Mouse (Mus musculus): ENCODE data around the gene Ajm1. TPM values are rescaled to one million over a fixed set of nuclear protein-coding genes. Genes with fewer than 3 reads are reported as not detected.
A peak's percentile ranks its signal among the peaks of the same experiment; 100 is the strongest.

Ajm1 gene
- total RNA-seq (2014; fragmentation: Nextera tagmentation), result 0.63 and 1.1 TPM in 2 replicates
- total RNA-seq (2017), result 0.05 TPM in 1 of 2 replicates, not detected in the other
- 0.32 and 0.35 TPM in 2 replicates for polyA plus RNA-seq (2012)

GRCm38 (mm10) chr2:25581294-25581864 is at the start of gene Ajm1:
Ajm1 (minus strand) TSS chr2:25581757.
- H3K4me1 ChIP-seq (ENCODE audit: insufficient read depth, low read depth, low read length), result peaks cover 28% of the 10 kb centered on the region

GRCm38 (mm10) chr2:25628738-25629137 is 47.2 kb upstream of the Ajm1 start:
- DNase-seq (ENCODE audit: low spot score) (no peak), ATAC-seq (ENCODE audit: extremely low read depth, insufficient number of reproducible peaks, low FRiP score, poor library complexity, severe bottlenecking) (no peak)
- H3K36me3 ChIP-seq (replicated peaks), result no peaks in the 10 kb centered on the region
- TF ChIP-seq CTCF (IDR thresholded peaks at IDR 0.05; ENCODE audit: low read depth, low read length) (no peak), POLR2AphosphoS5 (IDR thresholded peaks at IDR 0.05; ENCODE audit: insufficient replicate concordance, low read depth, low read length) (no peak), GATA1 (IDR thresholded peaks at IDR 0.05; ENCODE audit: borderline replicate concordance, low read length) (no peak), GATA2 (IDR thresholded peaks at IDR 0.05; ENCODE audit: borderline replicate concordance, low read depth, low read length) (no peak), TAL1 (conservative IDR thresholded peaks at IDR 0.05; ENCODE audit: low read depth, low read length) (no peak)
- no peaks in the 10 kb centered on the region for H3K4me1 ChIP-seq (ENCODE audit: insufficient read depth, low read depth, low read length)
- no peaks in the 10 kb centered on the region for H3K9me3 ChIP-seq (replicated peaks)
- peaks cover 44% of the 10 kb centered on the region for H3K27me3 ChIP-seq (ENCODE audit: insufficient read depth, low read length)
- H3K4me3 ChIP-seq (ENCODE audit: low read depth, low read length), result no peak overlapping the region

More at GRCm38 (mm10) chr2:25581294-25581864, at the start of gene Ajm1:
- ATAC-seq (ENCODE audit: extremely low read depth, insufficient number of reproducible peaks, low FRiP score, poor library complexity, severe bottlenecking) (no peak), DNase-seq (ENCODE audit: low spot score) (peak; percentile 75)
- H3K9me3 ChIP-seq (replicated peaks), result peaks cover 43% of the 10 kb centered on the region
- TF ChIP-seq POLR2AphosphoS5 (IDR thresholded peaks at IDR 0.05; ENCODE audit: insufficient replicate concordance, low read depth, low read length), result no peak
- TF ChIP-seq GATA1 (IDR thresholded peaks at IDR 0.05; ENCODE audit: borderline replicate concordance, low read length), result no peak
- no peak for TF ChIP-seq GATA2 (IDR thresholded peaks at IDR 0.05; ENCODE audit: borderline replicate concordance, low read depth, low read length)
- TF ChIP-seq CTCF (IDR thresholded peaks at IDR 0.05; ENCODE audit: low read depth, low read length), result peak; percentile 79
- peaks cover 46% of the 10 kb centered on the region for H3K36me3 ChIP-seq (replicated peaks)
- H3K27me3 ChIP-seq (ENCODE audit: insufficient read depth, low read length), result peaks cover 4% of the 10 kb centered on the region; the same call in 1 of the 2 replicates
- 0 out of 2 replicates have a peak within 1 kb of the TSS, but pooled peaks have one; percentile 18 for H3K4me3 ChIP-seq (ENCODE audit: low read depth, low read length)

- Histone ChIP-seq H3K36me3 (replicated peaks) (no peaks in the 10 kb centered on the region), H3K4me1 (ENCODE audit: insufficient read depth, low read depth, low read length) (no peaks in the 10 kb centered on the region), H3K4me3 (ENCODE audit: low read depth, low read length) (no peak within 1 kb of the TSS), H3K9me3 (replicated peaks) (no peaks in the 10 kb centered on the region), H3K27me3 (ENCODE audit: insufficient read depth, low read length) (peaks cover 44% of the 10 kb centered on the region)
- DNase-seq (ENCODE audit: low spot score), result no peak
- no peak for ATAC-seq (ENCODE audit: extremely low read depth, insufficient number of reproducible peaks, low FRiP score, poor library complexity, severe bottlenecking)
- TF ChIP-seq GATA1 (IDR thresholded peaks at IDR 0.05; ENCODE audit: borderline replicate concordance, low read length) (no peak), TAL1 (conservative IDR thresholded peaks at IDR 0.05; ENCODE audit: low read depth, low read length) (no peak)
Measured at GRCm38 (mm10) chr2:25627811-25628210, 46.3 kb upstream of the Ajm1 start, which contains the start of gene Fcna. Fcna (minus strand) TSS chr2:25628030.

GRCm38 (mm10) chr2:25625986-25626385 is 44.4 kb upstream of the Ajm1 start:
- Histone ChIP-seq H3K36me3 (replicated peaks) (no peaks in the 10 kb centered on the region), H3K9me3 (replicated peaks) (no peaks in the 10 kb centered on the region), H3K4me3 (ENCODE audit: low read depth, low read length) (no peak overlapping the region), H3K4me1 (ENCODE audit: insufficient read depth, low read depth, low read length) (no peaks in the 10 kb centered on the region), H3K27me3 (ENCODE audit: insufficient read depth, low read length) (peaks cover 49% of the 10 kb centered on the region)
- TF ChIP-seq GATA2 (IDR thresholded peaks at IDR 0.05; ENCODE audit: borderline replicate concordance, low read depth, low read length) (no peak), GATA1 (IDR thresholded peaks at IDR 0.05; ENCODE audit: borderline replicate concordance, low read length) (no peak), TAL1 (conservative IDR thresholded peaks at IDR 0.05; ENCODE audit: low read depth, low read length) (no peak), CTCF (IDR thresholded peaks at IDR 0.05; ENCODE audit: low read depth, low read length) (no peak), POLR2AphosphoS5 (IDR thresholded peaks at IDR 0.05; ENCODE audit: insufficient replicate concordance, low read depth, low read length) (no peak)
- DNase-seq (ENCODE audit: low spot score) (no peak), ATAC-seq (ENCODE audit: extremely low read depth, insufficient number of reproducible peaks, low FRiP score, poor library complexity, severe bottlenecking) (no peak)

GRCm38 (mm10) chr2:25621229-25622200 is 40.0 kb upstream of the Ajm1 start, which contains the start of gene Tmem141:
Tmem141 (minus strand) TSS chr2:25622005.
- H3K4me3 ChIP-seq (ENCODE audit: low read depth, low read length), result no peak within 1 kb of the TSS
- H3K4me1 ChIP-seq (ENCODE audit: insufficient read depth, low read depth, low read length), result peaks cover 3% of the 10 kb centered on the region; the same call in 1 of the 2 replicates
- peaks cover 74% of the 10 kb centered on the region for H3K27me3 ChIP-seq (ENCODE audit: insufficient read depth, low read length)
- TF ChIP-seq CTCF (IDR thresholded peaks at IDR 0.05; ENCODE audit: low read depth, low read length) (peak; percentile 55; the same call in 1 of the 2 replicates), POLR2AphosphoS5 (IDR thresholded peaks at IDR 0.05; ENCODE audit: insufficient replicate concordance, low read depth, low read length) (no peak)
- no peaks in the 10 kb centered on the region for H3K36me3 ChIP-seq (replicated peaks)
- peak; percentile 45 for DNase-seq (ENCODE audit: low spot score)
- no peak for ATAC-seq (ENCODE audit: extremely low read depth, insufficient number of reproducible peaks, low FRiP score, poor library complexity, severe bottlenecking)
- H3K9me3 ChIP-seq (replicated peaks), result no peaks in the 10 kb centered on the region

- ATAC-seq (ENCODE audit: extremely low read depth, insufficient number of reproducible peaks, low FRiP score, poor library complexity, severe bottlenecking), result no peak
- Histone ChIP-seq H3K4me3 (ENCODE audit: low read depth, low read length) (no peak overlapping the region), H3K27me3 (ENCODE audit: insufficient read depth, low read length) (peaks cover 76% of the 10 kb centered on the region)
Measured at GRCm38 (mm10) chr2:25620852-25621228, 39.3 kb upstream of the Ajm1 start.

More at GRCm38 (mm10) chr2:25620852-25621228, 39.3 kb upstream of the Ajm1 start:
- Histone ChIP-seq H3K4me1 (ENCODE audit: insufficient read depth, low read depth, low read length) (peaks cover 3% of the 10 kb centered on the region; the same call in 1 of the 2 replicates), H3K9me3 (replicated peaks) (no peaks in the 10 kb centered on the region), H3K36me3 (replicated peaks) (no peaks in the 10 kb centered on the region)
- TF ChIP-seq POLR2AphosphoS5 (IDR thresholded peaks at IDR 0.05; ENCODE audit: insufficient replicate concordance, low read depth, low read length) (no peak), TAL1 (conservative IDR thresholded peaks at IDR 0.05; ENCODE audit: low read depth, low read length) (no peak), GATA2 (IDR thresholded peaks at IDR 0.05; ENCODE audit: borderline replicate concordance, low read depth, low read length) (no peak), GATA1 (IDR thresholded peaks at IDR 0.05; ENCODE audit: borderline replicate concordance, low read length) (no peak)
- DNase-seq (ENCODE audit: low spot score), result no peak

Data from G1E (cell line).